Mouse (Mus musculus) thymus, adult 2 months (tissue): Measurements from ENCODE around the gene Gm28043.

Source experiments
- CTCF ChIP-seq: fragments of 200-500 bp; IDR thresholded peaks from 2 replicates; pipeline ENCODE4 v1.5.1; 2012; ENCODE audit warnings: mild to moderate bottlenecking, control low read depth, low read length, moderate library complexity, borderline replicate concordance; ENCODE audit not compliant: control insufficient read depth, poor library complexity, insufficient read depth; ENCODE audit errors: extremely low read depth
- POLR2A ChIP-seq: fragments of 200-500 bp; IDR thresholded peaks from 2 replicates; pipeline ENCODE4 v1.6.1; 2012; ENCODE audit warnings: mild to moderate bottlenecking, low read length, control low read depth, moderate library complexity; ENCODE audit not compliant: control insufficient read depth, poor library complexity, insufficient read depth; ENCODE audit errors: extremely low read depth

GRCm38 (mm10) chr17:29636118-29636517 is 21.4 kb downstream of the Gm28043 start:
- TF ChIP-seq CTCF (no peak), POLR2A (no peak)
